Mouse (Mus musculus): ENCODE data around the gene Chrm4. TPM values are rescaled to one million over a fixed set of nuclear protein-coding genes. Genes with fewer than 3 reads are reported as not detected.
A peak's percentile ranks its signal among the peaks of the same experiment; 100 is the strongest.

Gene Chrm4
- 0.24 and 0.26 TPM in 2 replicates for polyA plus RNA-seq (2015; fragmentation: Nextera tagmentation; extraction: Ambion mirVana)

GRCm38 (mm10) chr2:91926949-91927348, at the start of gene Chrm4:
Gene Chrm4, plus strand, starts transcription at chr2:91927249.
- no peak within 1 kb of the TSS for H3K4me3 ChIP-seq (ENCODE audit: low read depth, low read length)
- H3K27ac ChIP-seq (ENCODE audit: low read depth, low read length): no peak within 1 kb of the TSS
- 79% methylated on average over 3 of the region's 3 CpGs for WGBS

GRCm38 (mm10) chr2:91878387-91879180, 48.5 kb upstream of the Chrm4 start:
- Histone ChIP-seq H3K9ac (ENCODE audit: low read depth, low read length) (no peak overlapping the region), H3K9me3 (ENCODE audit: control insufficient read depth) (no peaks in the 10 kb centered on the region), H3K27me3 (replicated peaks; ENCODE audit: control insufficient read depth, insufficient read depth, low read length) (no peaks in the 10 kb centered on the region), H3K4me1 (replicated peaks; ENCODE audit: control insufficient read depth, insufficient read depth, low read length) (no peaks in the 10 kb centered on the region), H3K27ac (ENCODE audit: low read depth, low read length) (no peak overlapping the region), H3K36me3 (ENCODE audit: control insufficient read depth, insufficient read depth) (peaks cover 14% of the 10 kb centered on the region; the same call in 1 of the 2 replicates), H3K4me2 (replicated peaks; ENCODE audit: low read depth) (no peak overlapping the region), H3K4me3 (ENCODE audit: low read depth, low read length) (no peak overlapping the region)
- no peak for ATAC-seq
- no peak for TF ChIP-seq CTCF (IDR thresholded peaks at IDR 0.05; ENCODE audit: low read depth)
- 58% methylated on average over 7 of the region's 7 CpGs for WGBS

More at GRCm38 (mm10) chr2:91926949-91927348, at the start of gene Chrm4:
- no peak for TF ChIP-seq CTCF (IDR thresholded peaks at IDR 0.05; ENCODE audit: low read depth)
- ATAC-seq: no peak
- peaks cover 15% of the 10 kb centered on the region for H3K4me1 ChIP-seq (replicated peaks; ENCODE audit: control insufficient read depth, insufficient read depth, low read length)
- 0 out of 2 replicates have a peak, but pooled peaks cover 3% of the 10 kb centered on the region for H3K36me3 ChIP-seq (ENCODE audit: control insufficient read depth, insufficient read depth)
- no peak within 1 kb of the TSS for H3K9ac ChIP-seq (ENCODE audit: low read depth, low read length)
- peak within 1 kb of the TSS; percentile 51 for H3K4me2 ChIP-seq (replicated peaks; ENCODE audit: low read depth)
- H3K9me3 ChIP-seq (ENCODE audit: control insufficient read depth): no peaks in the 10 kb centered on the region
- H3K27me3 ChIP-seq (replicated peaks; ENCODE audit: control insufficient read depth, insufficient read depth, low read length): peaks cover 25% of the 10 kb centered on the region

GRCm38 (mm10) chr2:91883961-91884360, 43.1 kb upstream of the Chrm4 start:
- no peak for TF ChIP-seq CTCF (IDR thresholded peaks at IDR 0.05; ENCODE audit: low read depth)
- H3K27me3 ChIP-seq (replicated peaks; ENCODE audit: control insufficient read depth, insufficient read depth, low read length): no peaks in the 10 kb centered on the region
- peaks cover 27% of the 10 kb centered on the region for H3K36me3 ChIP-seq (ENCODE audit: control insufficient read depth, insufficient read depth)
- no peak overlapping the region for H3K4me3 ChIP-seq (ENCODE audit: low read depth, low read length)
- H3K9ac ChIP-seq (ENCODE audit: low read depth, low read length): no peak overlapping the region
- no peaks in the 10 kb centered on the region for H3K4me1 ChIP-seq (replicated peaks; ENCODE audit: control insufficient read depth, insufficient read depth, low read length)
- H3K4me2 ChIP-seq (replicated peaks; ENCODE audit: low read depth): no peak overlapping the region
- WGBS: 70% methylated on average over 4 of the region's 4 CpGs
- no peaks in the 10 kb centered on the region for H3K9me3 ChIP-seq (ENCODE audit: control insufficient read depth)
- no peak overlapping the region for H3K27ac ChIP-seq (ENCODE audit: low read depth, low read length)
- no peak for ATAC-seq

GRCm38 (mm10) chr2:91884616-91885015, 42.4 kb upstream of the Chrm4 start:
- Histone ChIP-seq H3K36me3 (ENCODE audit: control insufficient read depth, insufficient read depth) (peaks cover 27% of the 10 kb centered on the region), H3K4me3 (ENCODE audit: low read depth, low read length) (no peak overlapping the region), H3K27ac (ENCODE audit: low read depth, low read length) (no peak overlapping the region), H3K9ac (ENCODE audit: low read depth, low read length) (no peak overlapping the region), H3K9me3 (ENCODE audit: control insufficient read depth) (no peaks in the 10 kb centered on the region), H3K27me3 (replicated peaks; ENCODE audit: control insufficient read depth, insufficient read depth, low read length) (no peaks in the 10 kb centered on the region), H3K4me1 (replicated peaks; ENCODE audit: control insufficient read depth, insufficient read depth, low read length) (no peaks in the 10 kb centered on the region), H3K4me2 (replicated peaks; ENCODE audit: low read depth) (no peak overlapping the region)
- TF ChIP-seq CTCF (IDR thresholded peaks at IDR 0.05; ENCODE audit: low read depth): no peak
- 68% methylated on average over 4 of the region's 4 CpGs for WGBS
- no peak for ATAC-seq

- no peaks in the 10 kb centered on the region for H3K9me3 ChIP-seq (ENCODE audit: control insufficient read depth)
- H3K4me3 ChIP-seq (ENCODE audit: low read depth, low read length): no peak overlapping the region
- H3K27me3 ChIP-seq (replicated peaks; ENCODE audit: control insufficient read depth, insufficient read depth, low read length): no peaks in the 10 kb centered on the region
- H3K4me2 ChIP-seq (replicated peaks; ENCODE audit: low read depth): no peak overlapping the region
- H3K4me1 ChIP-seq (replicated peaks; ENCODE audit: control insufficient read depth, insufficient read depth, low read length): no peaks in the 10 kb centered on the region
- TF ChIP-seq CTCF (IDR thresholded peaks at IDR 0.05; ENCODE audit: low read depth): no peak
- peaks cover 4% of the 10 kb centered on the region; the same call in 1 of the 2 replicates for H3K36me3 ChIP-seq (ENCODE audit: control insufficient read depth, insufficient read depth)
- H3K27ac ChIP-seq (ENCODE audit: low read depth, low read length): no peak overlapping the region
- WGBS: 89% methylated on average over 3 of the region's 3 CpGs
- no peak for ATAC-seq
- H3K9ac ChIP-seq (ENCODE audit: low read depth, low read length): no peak overlapping the region
These were observed 32.3 kb upstream of the Chrm4 start for GRCm38 (mm10) chr2:91894716-91895115.

- Histone ChIP-seq H3K4me3 (ENCODE audit: low read depth, low read length) (no peak overlapping the region), H3K27me3 (replicated peaks; ENCODE audit: control insufficient read depth, insufficient read depth, low read length) (no peaks in the 10 kb centered on the region), H3K9me3 (ENCODE audit: control insufficient read depth) (no peaks in the 10 kb centered on the region), H3K4me2 (replicated peaks; ENCODE audit: low read depth) (no peak overlapping the region), H3K36me3 (ENCODE audit: control insufficient read depth, insufficient read depth) (peaks cover 9% of the 10 kb centered on the region; the same call in 1 of the 2 replicates), H3K27ac (ENCODE audit: low read depth, low read length) (no peak overlapping the region), H3K9ac (ENCODE audit: low read depth, low read length) (no peak overlapping the region), H3K4me1 (replicated peaks; ENCODE audit: control insufficient read depth, insufficient read depth, low read length) (no peaks in the 10 kb centered on the region)
- TF ChIP-seq CTCF (IDR thresholded peaks at IDR 0.05; ENCODE audit: low read depth): no peak
- ATAC-seq: no peak
- 81% methylated on average over 3 of the region's 3 CpGs for WGBS
These were observed 31.6 kb upstream of the Chrm4 start for GRCm38 (mm10) chr2:91895401-91895800.

All from intestine, postnatal 0 days (tissue).